Mouse (Mus musculus) embryonic facial prominence, embryonic 14.5 days (tissue): Measurements from ENCODE around the gene Gm20388. TPM values are rescaled to one million over a fixed set of nuclear protein-coding genes. Genes with fewer than 3 reads are reported as not detected.

Source experiments
- ATAC-seq: fragments of 200-750 bp; cut with Nextera tagmentation; 2 replicates; pipeline ENCODE4 v1.8.0; 2017; ENCODE audit warnings: low read depth, moderate number of reproducible peaks, moderate TSS enrichment
- DNase-seq: peaks from one replicate; pipeline ENCODE4 v3.0.0-alpha.2; 2015; ENCODE audit warnings: low spot score
- H3K27ac ChIP-seq: fragments of 300-500 bp; sonication (generic); replicated peaks from 2 replicates; pipeline ENCODE4 v1.5.1; 2014; ENCODE audit warnings: low read depth, mild to moderate bottlenecking, low read length, moderate library complexity
- H3K27me3 ChIP-seq: fragments of 300-500 bp; sonication (generic); replicated peaks from 2 replicates; pipeline ENCODE4 v1.6.1; 2014; ENCODE audit warnings: low read length; ENCODE audit not compliant: control insufficient read depth, insufficient read depth
- H3K36me3 ChIP-seq: fragments of 300-500 bp; sonication (generic); 2 replicates; pipeline ENCODE4 v1.6.1; 2014; ENCODE audit warnings: low read length, mixed read lengths; ENCODE audit not compliant: control insufficient read depth, insufficient read depth
- H3K4me1 ChIP-seq: fragments of 300-500 bp; sonication (generic); 2 replicates; pipeline ENCODE4 v1.6.1; 2014; ENCODE audit warnings: antibody characterized with exemption, low read length; ENCODE audit not compliant: control insufficient read depth, insufficient read depth
- H3K4me2 ChIP-seq: fragments of 300-500 bp; sonication (generic); 2 replicates; pipeline ENCODE4 v1.6.1; 2014; ENCODE audit warnings: low read depth, mild to moderate bottlenecking, low read length, moderate library complexity, mixed read lengths
- H3K4me3 ChIP-seq: fragments of 300-500 bp; sonication (generic); 2 replicates; pipeline ENCODE4 v1.5.1; 2014; ENCODE audit warnings: low read depth, mild to moderate bottlenecking, low read length
- H3K9ac ChIP-seq: fragments of 300-500 bp; sonication (generic); 2 replicates; pipeline ENCODE4 v1.6.1; 2014; ENCODE audit warnings: low read depth, mild to moderate bottlenecking, low read length, moderate library complexity, mixed read lengths
- H3K9me3 ChIP-seq: fragments of 300-500 bp; sonication (generic); 2 replicates; pipeline ENCODE4 v1.6.1; 2016; ENCODE audit warnings: low read length; ENCODE audit not compliant: control insufficient read depth
- WGBS: fragments of 180-500 bp; shearing (Covaris S2); extraction: QIAGEN DNeasy Blood & Tissue Kit; methylation state at CpG from one replicate; pipeline ENCODE4 v1.1.7; 2014; 5-methylcytosine and 5-hydroxymethylcytosine counted together
- polyA plus RNA-seq: library from polyadenylated mRNA; unstranded; fragments of >200 nt; fragmentation: Nextera tagmentation; extraction: Ambion mirVana; gene quantifications from 2 replicates; pipeline ENCODE4 v1.2.1, GENCODE M21; 2014

Gm20388 gene
- polyA plus RNA-seq, 1 experiment from 2014 or later = not detected

GRCm38 (mm10) chr8:122276308-122276707, 2365.7 kb downstream of the Gm20388 start:
- no peak overlapping the region for H3K4me3 ChIP-seq
- H3K4me2 ChIP-seq = no peak overlapping the region
- no peak overlapping the region for H3K27ac ChIP-seq
- no peak for ATAC-seq
- H3K36me3 ChIP-seq = no peaks in the 10 kb centered on the region
- H3K9me3 ChIP-seq = no peaks in the 10 kb centered on the region
- H3K27me3 ChIP-seq = no peaks in the 10 kb centered on the region
- no peak overlapping the region for H3K9ac ChIP-seq
- no peak for DNase-seq
- H3K4me1 ChIP-seq = peaks cover 11% of the 10 kb centered on the region
- WGBS = 94% methylated on average over 5 of the region's 5 CpGs

GRCm38 (mm10) chr8:122277204-122277995, 2366.8 kb downstream of the Gm20388 start:
- 71% methylated on average over 18 of the region's 18 CpGs for WGBS
- no peak overlapping the region for H3K27ac ChIP-seq
- no peaks in the 10 kb centered on the region for H3K36me3 ChIP-seq
- no peaks in the 10 kb centered on the region for H3K9me3 ChIP-seq
- peak overlapping the region; percentile 35; the same call in 1 of the 2 replicates for H3K9ac ChIP-seq
- no peaks in the 10 kb centered on the region for H3K27me3 ChIP-seq
- DNase-seq (no peak), ATAC-seq (no peak)
- peaks cover 11% of the 10 kb centered on the region for H3K4me1 ChIP-seq
- H3K4me3 ChIP-seq = no peak overlapping the region
- H3K4me2 ChIP-seq = no peak overlapping the region

GRCm38 (mm10) chr8:122280156-122280555, 2369.5 kb downstream of the Gm20388 start:
- no peaks in the 10 kb centered on the region for H3K36me3 ChIP-seq
- 71% methylated on average over 4 of the region's 4 CpGs for WGBS
- H3K27me3 ChIP-seq = peaks cover 17% of the 10 kb centered on the region
- H3K4me1 ChIP-seq = peaks cover 26% of the 10 kb centered on the region
- H3K4me2 ChIP-seq = no peak overlapping the region
- H3K9ac ChIP-seq = no peak overlapping the region
- no peak overlapping the region for H3K4me3 ChIP-seq
- H3K9me3 ChIP-seq = no peaks in the 10 kb centered on the region
- no peak for ATAC-seq
- no peak for DNase-seq
- H3K27ac ChIP-seq = no peak overlapping the region

- Histone ChIP-seq H3K9ac (peak overlapping the region; percentile 50; the same call in 1 of the 2 replicates), H3K9me3 (no peaks in the 10 kb centered on the region), H3K36me3 (no peaks in the 10 kb centered on the region), H3K27ac (peak overlapping the region; percentile 35; the same call in 1 of the 2 replicates), H3K4me2 (peak overlapping the region; percentile 99), H3K27me3 (peaks cover 23% of the 10 kb centered on the region), H3K4me3 (peak overlapping the region; percentile 71), H3K4me1 (peaks cover 27% of the 10 kb centered on the region)
- ATAC-seq (peak; percentile 4; the same call in 1 of the 2 replicates), DNase-seq (peak; percentile 23)
- 5% methylated on average over 20 of the region's 20 CpGs for WGBS
Measured at GRCm38 (mm10) chr8:122280588-122281316, 2370.1 kb downstream of the Gm20388 start.

GRCm38 (mm10) chr8:122281317-122282034, 2370.8 kb downstream of the Gm20388 start:
- H3K27ac ChIP-seq = peak overlapping the region; percentile 35; the same call in 1 of the 2 replicates
- H3K4me1 ChIP-seq = peaks cover 27% of the 10 kb centered on the region
- H3K4me2 ChIP-seq = peak overlapping the region; percentile 99
- peaks cover 24% of the 10 kb centered on the region for H3K27me3 ChIP-seq
- H3K9ac ChIP-seq = peak overlapping the region; percentile 50; the same call in 1 of the 2 replicates
- peak; percentile 99 for DNase-seq
- no peaks in the 10 kb centered on the region for H3K36me3 ChIP-seq
- H3K4me3 ChIP-seq = peak overlapping the region; percentile 71
- peak; percentile 95 for ATAC-seq
- H3K9me3 ChIP-seq = no peaks in the 10 kb centered on the region
- WGBS = under 1% methylated on average over 42 of the region's 47 CpGs

DNA sequence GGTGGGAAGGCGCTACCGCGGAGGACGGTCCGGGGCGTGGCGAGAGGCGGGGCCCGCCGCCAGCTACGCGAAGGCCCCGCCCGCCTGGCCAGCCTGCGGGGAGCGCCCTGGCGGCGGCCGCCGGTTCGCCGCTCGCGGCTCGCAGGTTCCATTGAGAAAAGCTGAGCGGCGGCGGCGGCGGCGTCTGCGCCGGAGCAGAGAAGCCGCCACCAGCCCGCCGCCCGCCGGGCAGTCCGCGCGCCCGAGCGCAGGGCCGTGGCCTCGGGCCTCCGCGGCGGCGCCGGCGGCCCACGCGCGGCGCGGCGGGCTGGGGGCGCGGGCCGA, 2371.4 kb downstream of the Gm20388 start, which contains the start of gene Zfpm1:
Zfpm1 (plus strand) TSS at position 107 of the 324 bp plus-strand sequence.
- H3K9me3 ChIP-seq = no peaks in the 10 kb centered on the region
- no peaks in the 10 kb centered on the region for H3K36me3 ChIP-seq
- H3K27ac ChIP-seq = peak within 1 kb of the TSS; percentile 63; the same call in 1 of the 2 replicates
- WGBS = no CpG with 5 or more reads among the region's 60 CpGs
- H3K4me2 ChIP-seq = peak within 1 kb of the TSS; percentile 99
- H3K9ac ChIP-seq = peak within 1 kb of the TSS; percentile 76
- DNase-seq (no peak), ATAC-seq (no peak)
- H3K4me3 ChIP-seq = peak within 1 kb of the TSS; percentile 71
- H3K4me1 ChIP-seq = peaks cover 27% of the 10 kb centered on the region
- peaks cover 24% of the 10 kb centered on the region for H3K27me3 ChIP-seq

GRCm38 (mm10) chr8:122282501-122283355, 2372.1 kb downstream of the Gm20388 start:
- peaks cover 24% of the 10 kb centered on the region for H3K27me3 ChIP-seq
- peak overlapping the region; percentile 76 for H3K9ac ChIP-seq
- WGBS = 0% methylated on average over 31 of the region's 70 CpGs
- peak overlapping the region; percentile 99 for H3K4me2 ChIP-seq
- no peaks in the 10 kb centered on the region for H3K36me3 ChIP-seq
- peaks cover 27% of the 10 kb centered on the region for H3K4me1 ChIP-seq
- H3K9me3 ChIP-seq = no peaks in the 10 kb centered on the region
- peak overlapping the region; percentile 63; the same call in 1 of the 2 replicates for H3K27ac ChIP-seq
- H3K4me3 ChIP-seq = peak overlapping the region; percentile 71
- no peak for DNase-seq
- no peak for ATAC-seq
